Mouse (Mus musculus): ENCODE data around the gene Mmp14. TPM values are rescaled to one million over a fixed set of nuclear protein-coding genes. Genes with fewer than 3 reads are reported as not detected.
A peak's percentile ranks its signal among the peaks of the same experiment; 100 is the strongest.

The Mmp14 gene
- polyA plus RNA-seq, 1 experiment from 2014 or later = 259 TPM

GRCm38 (mm10) chr14:54439610-54440009, 8.2 kb downstream of the Mmp14 start:
- 64% methylated on average over 7 of the region's 7 CpGs for WGBS
- no peak overlapping the region for H3K27ac ChIP-seq (replicated peaks)
- H3K36me3 ChIP-seq = peaks cover 64% of the 10 kb centered on the region
- no peak overlapping the region for H3K9ac ChIP-seq
- H3K27me3 ChIP-seq = no peaks in the 10 kb centered on the region
- ATAC-seq (ENCODE audit: insufficient number of reproducible peaks, low FRiP score, low TSS enrichment, low read depth) = no peak
- H3K4me2 ChIP-seq (replicated peaks) = no peak overlapping the region
- H3K9me3 ChIP-seq (replicated peaks) = no peaks in the 10 kb centered on the region
- H3K4me3 ChIP-seq (replicated peaks) = no peak overlapping the region
- peaks cover 48% of the 10 kb centered on the region for H3K4me1 ChIP-seq

GRCm38 (mm10) chr14:54440538-54440937, 9.1 kb downstream of the Mmp14 start:
- peaks cover 59% of the 10 kb centered on the region for H3K36me3 ChIP-seq

GRCm38 (mm10) chr14:54441365-54441764, 10.0 kb downstream of the Mmp14 start:
- Histone ChIP-seq H3K4me3 (replicated peaks) (no peak overlapping the region), H3K27ac (replicated peaks) (peak overlapping the region; percentile 48; the same call in 1 of the 2 replicates), H3K9ac (no peak overlapping the region), H3K36me3 (peaks cover 51% of the 10 kb centered on the region), H3K4me2 (replicated peaks) (no peak overlapping the region), H3K4me1 (peaks cover 35% of the 10 kb centered on the region), H3K27me3 (no peaks in the 10 kb centered on the region), H3K9me3 (replicated peaks) (no peaks in the 10 kb centered on the region)
- no peak for ATAC-seq (ENCODE audit: insufficient number of reproducible peaks, low FRiP score, low TSS enrichment, low read depth)
- 71% methylated on average over 4 of the region's 4 CpGs for WGBS

More at GRCm38 (mm10) chr14:54440538-54440937, 9.1 kb downstream of the Mmp14 start:
- no peaks in the 10 kb centered on the region for H3K9me3 ChIP-seq (replicated peaks)
- peaks cover 39% of the 10 kb centered on the region for H3K4me1 ChIP-seq
- H3K27me3 ChIP-seq = no peaks in the 10 kb centered on the region
- H3K9ac ChIP-seq = no peak overlapping the region
- H3K4me3 ChIP-seq (replicated peaks) = no peak overlapping the region
- ATAC-seq (ENCODE audit: insufficient number of reproducible peaks, low FRiP score, low TSS enrichment, low read depth) = no peak
- H3K27ac ChIP-seq (replicated peaks) = no peak overlapping the region
- H3K4me2 ChIP-seq (replicated peaks) = no peak overlapping the region
- WGBS = 90% methylated on average over 14 of the region's 14 CpGs

GRCm38 (mm10) chr14:54442548-54442947, 11.1 kb downstream of the Mmp14 start:
- 81% methylated on average over 3 of the region's 3 CpGs for WGBS
- Histone ChIP-seq H3K27ac (replicated peaks) (peak overlapping the region; percentile 95), H3K4me3 (replicated peaks) (no peak overlapping the region), H3K27me3 (no peaks in the 10 kb centered on the region), H3K9ac (no peak overlapping the region), H3K9me3 (replicated peaks) (no peaks in the 10 kb centered on the region), H3K36me3 (peaks cover 39% of the 10 kb centered on the region), H3K4me2 (replicated peaks) (no peak overlapping the region), H3K4me1 (peaks cover 35% of the 10 kb centered on the region)
- no peak for ATAC-seq (ENCODE audit: insufficient number of reproducible peaks, low FRiP score, low TSS enrichment, low read depth)

- H3K4me3 ChIP-seq (replicated peaks) = no peak overlapping the region
- peak overlapping the region; percentile 95 for H3K27ac ChIP-seq (replicated peaks)
- H3K9ac ChIP-seq = no peak overlapping the region
- H3K4me1 ChIP-seq = peaks cover 35% of the 10 kb centered on the region
- peak; percentile 90 for ATAC-seq (ENCODE audit: insufficient number of reproducible peaks, low FRiP score, low TSS enrichment, low read depth)
- no peaks in the 10 kb centered on the region for H3K27me3 ChIP-seq
- H3K9me3 ChIP-seq (replicated peaks) = no peaks in the 10 kb centered on the region
- peaks cover 35% of the 10 kb centered on the region for H3K36me3 ChIP-seq
- peak overlapping the region; percentile 33 for H3K4me2 ChIP-seq (replicated peaks)
- 15% methylated on average over 3 of the region's 3 CpGs for WGBS
These were observed 11.8 kb downstream of the Mmp14 start for GRCm38 (mm10) chr14:54443196-54443595.

- peak; percentile 69 for ATAC-seq (ENCODE audit: insufficient number of reproducible peaks, low FRiP score, low TSS enrichment, low read depth)
- Histone ChIP-seq H3K9me3 (replicated peaks) (no peaks in the 10 kb centered on the region), H3K27me3 (no peaks in the 10 kb centered on the region), H3K36me3 (peaks cover 27% of the 10 kb centered on the region), H3K4me1 (peaks cover 39% of the 10 kb centered on the region), H3K27ac (replicated peaks) (peak overlapping the region; percentile 95), H3K4me3 (replicated peaks) (no peak overlapping the region), H3K9ac (no peak overlapping the region), H3K4me2 (replicated peaks) (no peak overlapping the region)
- 36% methylated on average over 15 of the region's 15 CpGs for WGBS
These were observed 12.6 kb downstream of the Mmp14 start for GRCm38 (mm10) chr14:54443712-54444618.

GRCm38 (mm10) chr14:54445476-54445875, 14.1 kb downstream of the Mmp14 start:
- H3K9ac ChIP-seq = no peak overlapping the region
- H3K4me3 ChIP-seq (replicated peaks) = no peak overlapping the region
- no peak for ATAC-seq (ENCODE audit: insufficient number of reproducible peaks, low FRiP score, low TSS enrichment, low read depth)
- H3K27ac ChIP-seq (replicated peaks) = no peak overlapping the region
- no peaks in the 10 kb centered on the region for H3K9me3 ChIP-seq (replicated peaks)
- WGBS = 45% methylated on average over 3 of the region's 3 CpGs
- peaks cover 37% of the 10 kb centered on the region for H3K4me1 ChIP-seq
- peaks cover 13% of the 10 kb centered on the region for H3K36me3 ChIP-seq
- H3K4me2 ChIP-seq (replicated peaks) = no peak overlapping the region
- H3K27me3 ChIP-seq = no peaks in the 10 kb centered on the region

GRCm38 (mm10) chr14:54453566-54453965, 22.2 kb downstream of the Mmp14 start:
- no peaks in the 10 kb centered on the region for H3K36me3 ChIP-seq
- H3K27me3 ChIP-seq = no peaks in the 10 kb centered on the region
- no peak overlapping the region for H3K4me3 ChIP-seq (replicated peaks)
- H3K9me3 ChIP-seq (replicated peaks) = no peaks in the 10 kb centered on the region
- no peak overlapping the region for H3K27ac ChIP-seq (replicated peaks)
- H3K4me2 ChIP-seq (replicated peaks) = no peak overlapping the region
- no peak overlapping the region for H3K9ac ChIP-seq
- H3K4me1 ChIP-seq = peaks cover 7% of the 10 kb centered on the region
- ATAC-seq (ENCODE audit: insufficient number of reproducible peaks, low FRiP score, low TSS enrichment, low read depth) = no peak
- WGBS = 86% methylated on average over 9 of the region's 9 CpGs

- H3K4me2 ChIP-seq (replicated peaks) = no peak overlapping the region
- H3K27me3 ChIP-seq = no peaks in the 10 kb centered on the region
- no peak for ATAC-seq (ENCODE audit: insufficient number of reproducible peaks, low FRiP score, low TSS enrichment, low read depth)
- no peak overlapping the region for H3K9ac ChIP-seq
- WGBS = 74% methylated on average over 11 of the region's 11 CpGs
- H3K36me3 ChIP-seq = no peaks in the 10 kb centered on the region
- no peaks in the 10 kb centered on the region for H3K4me1 ChIP-seq
- H3K4me3 ChIP-seq (replicated peaks) = no peak overlapping the region
- H3K9me3 ChIP-seq (replicated peaks) = no peaks in the 10 kb centered on the region
- H3K27ac ChIP-seq (replicated peaks) = no peak overlapping the region
These were observed 23.5 kb downstream of the Mmp14 start for GRCm38 (mm10) chr14:54454669-54455528.

GRCm38 (mm10) chr14:54457907-54458569, 26.6 kb downstream of the Mmp14 start:
- no peak overlapping the region for H3K9ac ChIP-seq
- H3K27ac ChIP-seq (replicated peaks) = no peak overlapping the region
- no peaks in the 10 kb centered on the region for H3K27me3 ChIP-seq
- ATAC-seq (ENCODE audit: insufficient number of reproducible peaks, low FRiP score, low TSS enrichment, low read depth) = no peak
- no peaks in the 10 kb centered on the region for H3K36me3 ChIP-seq
- WGBS = 87% methylated on average over 14 of the region's 14 CpGs
- H3K4me3 ChIP-seq (replicated peaks) = no peak overlapping the region
- H3K9me3 ChIP-seq (replicated peaks) = no peaks in the 10 kb centered on the region
- H3K4me1 ChIP-seq = no peaks in the 10 kb centered on the region
- no peak overlapping the region for H3K4me2 ChIP-seq (replicated peaks)

- no peaks in the 10 kb centered on the region for H3K27me3 ChIP-seq
- H3K4me3 ChIP-seq (replicated peaks) = no peak overlapping the region
- peaks cover 4% of the 10 kb centered on the region; the same call in 1 of the 2 replicates for H3K36me3 ChIP-seq
- peaks cover 9% of the 10 kb centered on the region; the same call in 1 of the 2 replicates for H3K4me1 ChIP-seq
- no peak overlapping the region for H3K9ac ChIP-seq
- H3K4me2 ChIP-seq (replicated peaks) = no peak overlapping the region
- no peak for ATAC-seq (ENCODE audit: insufficient number of reproducible peaks, low FRiP score, low TSS enrichment, low read depth)
- no peak overlapping the region for H3K27ac ChIP-seq (replicated peaks)
- 79% methylated on average over 4 of the region's 4 CpGs for WGBS
- no peaks in the 10 kb centered on the region for H3K9me3 ChIP-seq (replicated peaks)
These were observed 30.7 kb downstream of the Mmp14 start for GRCm38 (mm10) chr14:54462146-54462545.

All from embryonic facial prominence, embryonic 15.5 days (tissue).